Mouse (Mus musculus) lung, adult 2 months (tissue): ENCODE measurements around the gene Mpdu1.

ENCODE experiments used
- CTCF ChIP-seq: fragments of 200-500 bp; IDR thresholded peaks from 2 replicates; pipeline ENCODE4 v1.5.1; 2011; ENCODE audit warnings: mild to moderate bottlenecking, low read length, control low read depth; ENCODE audit not compliant: insufficient read depth
- POLR2A ChIP-seq: fragments of 200-500 bp; IDR thresholded peaks from 2 replicates; pipeline ENCODE4 v1.6.1; 2011; ENCODE audit warnings: low read depth, mild to moderate bottlenecking, control low read depth, low read length, borderline replicate concordance; ENCODE audit errors: extremely low read depth

DNA sequence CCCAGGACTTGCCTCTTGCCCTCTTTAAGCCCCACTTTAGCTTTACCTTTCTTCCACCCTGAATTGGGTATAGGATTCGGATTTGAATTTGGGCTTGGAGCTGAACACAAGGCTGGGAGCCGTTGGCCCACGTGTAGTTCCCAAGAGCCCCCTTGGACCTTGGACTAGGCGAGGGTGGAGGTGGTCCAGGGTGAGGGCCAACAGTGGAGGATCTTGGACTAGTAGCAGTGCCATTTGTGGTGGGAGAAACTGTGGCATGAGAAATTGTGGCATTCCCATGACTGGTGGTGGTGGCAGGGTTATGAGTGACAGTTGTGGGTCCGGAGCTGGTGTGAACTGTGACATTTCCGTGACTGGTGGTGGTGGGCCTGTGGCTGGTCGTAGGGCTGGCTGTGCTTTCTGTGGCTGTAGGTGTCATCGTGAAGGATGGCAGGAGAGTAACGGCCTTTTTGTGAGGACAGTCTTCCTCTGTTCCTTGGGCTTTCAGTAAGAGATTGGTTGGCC lies 3.1 kb upstream of the Mpdu1 start:
- TF ChIP-seq CTCF: no peak
- TF ChIP-seq POLR2A: no peak
